Mouse (Mus musculus) olfactory bulb, adult 2 months (tissue): ENCODE measurements around the gene Selplg.

Experiments used
- CTCF ChIP-seq: fragments of 200-500 bp; IDR thresholded peaks from 2 replicates; pipeline ENCODE4 v1.5.1; 2012; ENCODE audit warnings: low read depth, mild to moderate bottlenecking, low read length, moderate library complexity; ENCODE audit not compliant: insufficient read depth
- POLR2A ChIP-seq: fragments of 200-500 bp; IDR thresholded peaks from 2 replicates; pipeline ENCODE4 v1.6.1; 2012; ENCODE audit warnings: mild to moderate bottlenecking, low read depth, low read length, moderate library complexity; ENCODE audit not compliant: insufficient read depth

DNA sequence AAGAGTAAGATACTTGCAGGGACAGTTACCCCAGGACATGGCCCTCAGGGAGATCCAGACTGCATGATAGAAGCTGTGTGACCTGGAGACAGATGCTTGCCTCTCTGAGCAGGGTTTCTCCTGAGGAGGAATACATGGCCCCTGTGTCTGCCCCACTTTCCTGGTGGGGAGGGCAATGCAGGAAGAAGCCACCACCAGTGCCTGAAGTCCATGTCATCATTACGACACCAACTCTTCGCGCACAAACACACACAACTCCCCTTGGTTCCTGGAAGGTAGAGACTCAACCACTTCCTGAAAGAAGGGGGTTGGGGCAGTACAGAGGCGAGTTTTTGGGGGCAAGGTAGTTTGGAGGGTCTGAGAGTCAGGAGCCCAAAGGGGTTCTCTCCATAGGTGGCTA is 8.2 kb downstream of the Selplg start:
- no peak for TF ChIP-seq CTCF
- no peak for TF ChIP-seq POLR2A
